In the genomic region with DNA sequence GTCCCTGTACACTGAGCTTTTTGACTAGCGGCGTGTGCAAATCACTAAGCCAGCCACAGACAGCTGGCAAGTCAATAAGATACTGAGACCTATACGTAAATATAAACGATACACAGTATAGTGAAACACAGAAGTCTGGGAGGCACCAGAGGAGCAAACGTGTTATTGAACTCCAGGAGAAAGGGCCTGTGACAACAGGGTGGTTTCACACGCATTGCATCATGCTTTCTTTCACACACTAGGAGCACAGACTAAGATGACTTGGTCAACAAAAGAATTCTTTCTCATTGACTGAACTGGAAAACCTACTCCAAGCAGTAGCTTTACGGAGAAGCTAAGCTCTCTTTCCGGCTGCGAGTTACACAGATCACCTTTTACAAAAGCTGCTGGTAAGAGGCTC, we compare ENCODE assay signal across 22 mouse cellular contexts. TPM values are rescaled to one million over a fixed set of nuclear protein-coding genes. Genes with fewer than 3 reads are reported as not detected.
A peak's percentile ranks its signal among the peaks of the same experiment; 100 is the strongest.
DNase-seq lines count a peak whose midpoint lies in the region; ATAC-seq lines count a peak whose summit lies in the region.
"Had no signal": no experiment of that assay in that cellular context is flagged by ENCODE, and none has a peak within 500 bp of the region (broad histone marks: within the 10 kb centered on the region; RNA-seq: fewer than 3 reads in every experiment).

No protein-coding gene starts in this region.

- no peak overlapping the region for H3K4me2 ChIP-seq in stomach, embryonic 16.5 days (ENCODE audit: low read depth, low read length)
- no peak overlapping the region for H3K4me2 ChIP-seq in forebrain, embryonic 15.5 days (replicated peaks)
- H3K4me2 ChIP-seq: hindbrain, embryonic 15.5 days; intestine, embryonic 15.5 days had no signal

- H3K36me3 ChIP-seq in stomach, embryonic 16.5 days (ENCODE audit: control insufficient read depth, insufficient read depth, low read length): peaks cover 10% of the 10 kb centered on the region
- peaks cover 13% of the 10 kb centered on the region for H3K36me3 ChIP-seq in forebrain, embryonic 15.5 days

- peak; percentile 18 to 38 for DNase-seq in lung, adult 18-20 months
- DNase-seq in lung, postnatal 14 days: no peak
- peak; percentile 25 for DNase-seq in A20 (ENCODE audit: low read depth, low spot score)
- peak; percentile 48 for DNase-seq in adipocyte (ENCODE audit: low spot score)
- DNase-seq in kidney, postnatal 4 days: no peak
- DNase-seq: adrenal gland, postnatal 36 days; cerebellum, adult 18-20 months; cerebellum, postnatal 25 days; embryo, embryonic 11 days; heart, adult 18-20 months; heart, postnatal 36 days; kidney, adult 9 months; kidney, postnatal 25 days; layer of hippocampus, adult 9-11 months; thymus, adult 18-20 months; thymus, postnatal 4 days had no signal

- 81% methylated on average over 9 of the region's 9 CpGs for WGBS in stomach, embryonic 16.5 days
- 72% methylated on average over 9 of the region's 9 CpGs for WGBS in forebrain, embryonic 15.5 days

- no peak overlapping the region for H3K4me3 ChIP-seq in stomach, embryonic 16.5 days (replicated peaks; ENCODE audit: low read length)
- H3K4me3 ChIP-seq in forebrain, embryonic 15.5 days: no peak overlapping the region
- H3K4me3 ChIP-seq: hindbrain, embryonic 15.5 days; intestine, embryonic 15.5 days; liver, embryonic 15.5 days; megakaryocyte, embryonic 14.5 days had no signal

- no peak overlapping the region for H3K9ac ChIP-seq in stomach, embryonic 16.5 days (ENCODE audit: low read length)
- H3K9ac ChIP-seq in forebrain, embryonic 15.5 days (replicated peaks): no peak overlapping the region
- H3K9ac ChIP-seq: hindbrain, embryonic 15.5 days; intestine, embryonic 15.5 days; liver, embryonic 15.5 days had no signal

- H3K4me1 ChIP-seq in stomach, embryonic 16.5 days (ENCODE audit: control insufficient read depth, insufficient read depth, low read length): peaks cover 11% of the 10 kb centered on the region
- peaks cover 23% of the 10 kb centered on the region for H3K4me1 ChIP-seq in forebrain, embryonic 15.5 days
- H3K4me1 ChIP-seq: intestine, embryonic 15.5 days had no signal

- ATAC-seq in stomach, embryonic 16.5 days (ENCODE audit: insufficient read depth, low FRiP score): no peak
- no peak for ATAC-seq in forebrain, embryonic 15.5 days (replicated peaks)
- ATAC-seq: intestine, embryonic 15.5 days had no signal

- H3K27ac ChIP-seq in stomach, embryonic 16.5 days (ENCODE audit: low read length): peak overlapping the region; percentile 35; the same call in 1 of the 2 replicates
- H3K27ac ChIP-seq in forebrain, embryonic 15.5 days (replicated peaks): no peak overlapping the region
- H3K27ac ChIP-seq: hindbrain, embryonic 15.5 days; intestine, embryonic 15.5 days; liver, embryonic 15.5 days had no signal

- no peaks in the 10 kb centered on the region for H3K9me3 ChIP-seq in stomach, embryonic 16.5 days (replicated peaks; ENCODE audit: control insufficient read depth, low read length)
- H3K9me3 ChIP-seq in forebrain, embryonic 15.5 days: no peaks in the 10 kb centered on the region
- H3K9me3 ChIP-seq: hindbrain, embryonic 15.5 days; intestine, embryonic 15.5 days; liver, embryonic 15.5 days; megakaryocyte, embryonic 14.5 days had no signal

- H3K27me3 ChIP-seq in stomach, embryonic 16.5 days (ENCODE audit: control insufficient read depth, insufficient read depth, low read length): no peaks in the 10 kb centered on the region
- H3K27me3 ChIP-seq in forebrain, embryonic 15.5 days: no peaks in the 10 kb centered on the region
- H3K27me3 ChIP-seq: hindbrain, embryonic 15.5 days; intestine, embryonic 15.5 days; liver, embryonic 15.5 days; megakaryocyte, embryonic 14.5 days had no signal

RNA-seq across cellular contexts. Expression of a gene that starts 3.6 kb away (rescaled TPM):
- polyA plus RNA-seq in stomach, embryonic 16.5 days (2015; fragmentation: Nextera tagmentation; extraction: Ambion mirVana): 131 and 140 TPM in 2 replicates
- polyA plus RNA-seq in forebrain, embryonic 15.5 days (2015; fragmentation: Nextera tagmentation; extraction: Ambion mirVana): 109 and 110 TPM in 2 replicates

RNA-seq across cellular contexts. Expression of a gene that starts 57.2 kb away (rescaled TPM):
- polyA plus RNA-seq in stomach, embryonic 16.5 days (2015; fragmentation: Nextera tagmentation; extraction: Ambion mirVana): 8.1 and 8.5 TPM in 2 replicates
- 6.2 and 7.5 TPM in 2 replicates for polyA plus RNA-seq in forebrain, embryonic 15.5 days (2015; fragmentation: Nextera tagmentation; extraction: Ambion mirVana)

Comparison
In these comparisons a context has a peak if more than half of its experiments do, and no peak if none do; other contexts are left out.
1. DNase-seq: peak in lung, adult 18-20 months (2 of 2), A20 (single experiment) and adipocyte (single experiment); none in lung, postnatal 14 days (single experiment) and kidney, postnatal 4 days (0 of 2).